Mouse (Mus musculus): Measurements from ENCODE around the gene Nphp4. TPM values are rescaled to one million over a fixed set of nuclear protein-coding genes. Genes with fewer than 3 reads are reported as not detected.

Nphp4 gene
- total RNA-seq (2023): under 1 TPM; 0.71 to 0.78 TPM

DNA sequence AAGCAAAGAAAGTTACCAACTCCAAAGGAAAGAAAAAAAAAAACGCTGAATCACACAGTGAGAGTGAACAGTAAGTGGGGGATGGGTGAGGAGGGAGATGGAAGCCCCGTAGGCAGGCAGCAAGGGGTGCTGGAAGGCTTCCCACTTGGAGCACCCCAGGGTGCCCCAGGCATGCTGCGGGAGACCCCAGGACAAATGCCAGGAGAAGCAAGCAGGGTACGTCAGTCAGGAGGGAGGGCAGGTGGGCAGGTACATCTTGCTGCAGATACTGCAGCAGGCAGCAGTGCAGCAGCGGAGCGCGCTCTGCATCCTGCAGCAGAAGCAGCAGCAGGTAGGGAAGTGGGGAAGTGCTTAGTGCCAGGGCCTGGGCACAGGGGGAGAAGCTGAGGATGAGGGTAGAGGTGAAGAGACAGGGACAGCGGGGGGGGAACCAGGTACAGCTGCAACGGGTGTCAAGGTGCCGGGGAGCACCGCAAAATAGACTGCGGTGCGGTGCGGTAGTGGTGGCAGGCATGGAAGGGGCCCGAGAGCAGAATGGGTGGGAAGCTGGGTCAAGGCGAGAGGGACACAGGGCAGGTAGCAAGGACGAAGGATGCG, at the start of gene Nphp4:
Gene Nphp4, plus strand, starts transcription at position 280 of the 597 bp plus-strand sequence.

DNA sequence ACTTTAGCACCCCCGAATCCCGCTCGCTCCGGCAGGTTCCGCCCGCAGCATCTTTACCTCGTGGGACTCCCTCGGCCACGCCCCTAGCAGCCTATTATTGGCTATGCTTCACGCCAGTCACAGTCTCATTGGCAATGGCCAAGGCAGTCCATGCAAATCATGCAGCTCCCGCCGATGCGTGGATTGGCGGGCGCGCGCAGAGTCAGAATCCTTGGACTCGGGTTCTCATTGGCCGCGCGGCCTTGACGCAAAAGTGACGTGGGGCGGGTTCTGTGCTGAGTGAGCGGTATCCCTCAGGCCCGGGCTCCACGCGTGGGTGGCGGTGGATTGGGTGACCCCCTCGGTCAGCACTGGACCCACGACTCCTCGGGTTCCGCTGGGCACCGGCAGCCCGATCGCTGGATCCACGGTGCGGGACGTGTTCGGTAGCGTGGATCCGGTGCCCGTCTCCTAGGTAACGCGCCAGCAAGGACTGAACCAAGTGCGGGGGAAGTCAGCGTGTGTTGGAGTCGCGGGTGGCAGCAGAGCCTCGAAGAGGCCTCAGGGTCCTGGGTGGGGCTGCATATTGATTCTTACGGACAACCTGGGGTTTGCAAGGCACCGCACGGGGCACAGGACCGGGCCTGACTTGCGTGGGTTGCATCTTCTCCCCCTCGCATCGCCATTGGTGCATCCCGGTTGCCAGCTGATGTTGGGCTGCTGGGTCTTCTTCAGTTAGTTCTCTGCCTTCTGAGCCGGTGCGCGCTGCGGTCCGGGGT, 1.1 kb downstream of the Nphp4 start, which contains the start of gene Kcnab2:
Gene Kcnab2, minus strand, starts transcription at position 406 of the 758 bp plus-strand sequence.

Other genes with a start within 250 kb of the Nphp4 start
- gene Gpr153, start 202.5 kb upstream of the Nphp4 start, total RNA-seq (2023): under 1 TPM; 0.44 TPM
- gene Hes3, start 185.0 kb upstream of the Nphp4 start, total RNA-seq (2023): not detected
- 10 to 100 TPM; 11.7 to 12.1 TPM for gene Icmt, start 179.5 kb upstream of the Nphp4 start, total RNA-seq (2023)
- not detected for gene Rnf207, start 157.7 kb upstream of the Nphp4 start, total RNA-seq (2023)
- gene Rpl22, start 151.0 kb upstream of the Nphp4 start, total RNA-seq (2023): 100 to 1,000 TPM; 266 to 319 TPM
- gene Chd5, start 138.1 kb upstream of the Nphp4 start, total RNA-seq (2023): not detected
- gene Kcnab2, start 1.2 kb downstream of the Nphp4 start, total RNA-seq (2023): 100 to 1,000 TPM; 103 to 108 TPM

Data from neutrophil, adult 59 days (primary cell).